Mouse (Mus musculus): Measurements from ENCODE around the gene Rbbp7.

DNA sequence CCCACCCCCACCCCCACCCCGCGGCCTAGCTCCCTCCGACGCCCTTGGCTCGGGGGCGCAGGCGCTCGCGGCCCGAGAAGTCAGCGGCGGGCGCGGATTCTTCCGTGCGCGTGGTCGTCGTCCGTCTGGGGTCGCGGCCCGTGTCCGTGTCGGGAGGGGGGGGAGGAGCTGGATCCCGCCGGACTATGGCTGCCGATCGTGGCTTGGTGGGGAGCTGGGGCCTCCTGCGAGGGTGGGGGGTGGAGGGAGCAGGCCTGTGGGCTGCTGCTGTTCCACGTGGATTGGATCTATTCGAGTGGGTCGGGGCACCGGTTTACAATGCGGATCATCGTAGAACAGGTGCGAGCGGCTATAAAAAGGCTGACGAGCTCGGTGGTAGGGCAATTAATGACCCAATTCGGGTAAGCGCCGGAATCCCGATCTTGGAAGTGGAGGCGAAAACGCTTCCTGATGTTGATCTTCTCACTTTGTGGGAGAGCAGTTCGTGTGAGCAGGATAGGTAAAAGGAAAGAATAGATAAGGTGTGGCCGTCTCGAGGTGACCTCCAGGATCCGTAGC lies 835 bp downstream of the Rbbp7 start:
- no peak for TF ChIP-seq ZNF384 (IDR thresholded peaks at IDR 0.05; ENCODE audit: low read depth, low read length)
- TF ChIP-seq HCFC1 (IDR thresholded peaks at IDR 0.05; ENCODE audit: borderline replicate concordance, insufficient read depth, low read length): no peak
- TF ChIP-seq ZC3H11A (IDR thresholded peaks at IDR 0.05; ENCODE audit: borderline replicate concordance, low read depth, low read length): no peak

Measured in ES-E14 (cell line).